Mouse (Mus musculus) neural tube, postnatal 0 days (tissue): ENCODE data around the gene Gimap4. TPM values are rescaled to one million over a fixed set of nuclear protein-coding genes. Genes with fewer than 3 reads are reported as not detected.

ENCODE experiments used
- polyA plus RNA-seq: library from polyadenylated mRNA; unstranded; fragments of >200 nt; fragmentation: Nextera tagmentation; extraction: Ambion mirVana; gene quantifications from 2 replicates; pipeline ENCODE4 v1.2.1, GENCODE M21; 2015

The Gimap4 gene
- 0.57 and 0.62 TPM in 2 replicates for polyA plus RNA-seq

GRCm38 (mm10) chr6:48684319-48684718, at the start of gene Gimap4:
Gimap4 (plus strand) TSS chr6:48684549.

DNA sequence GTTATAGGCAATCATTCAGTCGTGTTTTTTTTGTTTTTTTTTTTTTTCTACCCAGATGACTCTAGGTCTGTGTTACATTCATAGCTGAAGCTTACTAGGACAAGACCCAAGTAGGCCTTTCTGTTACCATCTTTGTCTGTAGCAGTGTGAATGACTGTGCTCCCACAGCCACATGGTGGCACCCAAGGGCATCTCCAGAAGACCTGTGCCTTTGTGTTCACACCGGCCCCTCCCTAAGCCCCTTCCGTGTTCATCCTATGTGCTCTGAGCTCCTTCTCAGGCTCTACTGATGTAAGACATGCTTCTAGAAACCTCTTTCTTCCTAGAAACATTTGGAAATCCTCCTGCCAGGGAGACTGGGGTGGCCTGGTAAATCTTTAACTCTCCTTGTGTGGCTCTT, 37.4 kb upstream of the Gimap4 start, which contains the start of gene Gimap8:
Gimap8 (plus strand) TSS at position 240 of the 400 bp plus-strand sequence.

DNA sequence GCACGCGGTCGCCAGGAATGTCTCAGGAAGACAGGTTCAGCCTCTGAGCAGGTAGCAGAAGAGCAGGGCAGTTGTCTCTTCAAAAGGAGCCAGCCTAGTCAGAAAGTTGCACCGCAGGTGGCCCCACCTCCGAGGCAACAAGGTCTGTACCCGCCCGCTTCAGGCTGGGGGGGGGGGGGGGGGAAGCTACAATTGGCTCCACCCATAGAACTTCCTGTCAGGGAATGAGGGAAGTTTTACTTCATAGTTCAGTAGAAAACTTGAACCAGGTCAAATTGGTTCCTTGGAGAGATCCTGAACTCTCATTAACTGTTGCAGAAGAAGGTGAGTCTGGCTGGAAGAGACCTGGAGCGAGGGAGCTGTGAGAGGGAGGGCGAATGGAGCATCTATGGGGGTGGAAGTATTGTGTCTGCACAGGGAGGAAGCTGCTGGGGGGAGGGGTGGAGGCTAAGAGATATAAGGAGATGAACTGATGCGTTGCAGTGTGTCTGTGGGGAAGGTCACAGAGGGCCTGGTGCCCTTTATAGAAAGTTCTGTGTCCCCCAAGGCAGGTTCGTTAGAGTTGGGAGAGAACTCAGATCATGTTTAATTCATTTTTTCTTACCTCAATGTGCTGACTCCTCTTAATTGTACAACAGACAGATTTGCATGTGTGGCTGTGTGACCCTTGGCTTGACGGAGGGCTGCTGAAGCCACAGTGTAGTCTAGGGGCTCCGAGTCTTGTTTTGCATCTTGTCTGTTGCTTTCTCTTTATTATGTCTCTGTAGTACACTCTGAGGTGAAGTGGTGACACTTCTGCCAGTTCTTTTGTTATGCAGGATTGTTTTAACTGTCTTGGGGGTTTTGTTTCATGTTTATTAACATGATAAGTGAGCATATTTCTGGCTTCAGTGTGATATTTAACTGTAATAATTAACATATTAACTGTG, 8.2 kb upstream of the Gimap4 start, which contains the start of gene Gimap9:
Gimap9 (plus strand) TSS at position 199 of the 929 bp plus-strand sequence.

GRCm38 (mm10) chr6:48718455-48718854, 34.1 kb downstream of the Gimap4 start, which contains the start of the genes Gm28053 and Gimap7:
Gm28053 (plus strand) TSS chr6:48718607.
Gimap7 (plus strand) TSS chr6:48718621.

DNA sequence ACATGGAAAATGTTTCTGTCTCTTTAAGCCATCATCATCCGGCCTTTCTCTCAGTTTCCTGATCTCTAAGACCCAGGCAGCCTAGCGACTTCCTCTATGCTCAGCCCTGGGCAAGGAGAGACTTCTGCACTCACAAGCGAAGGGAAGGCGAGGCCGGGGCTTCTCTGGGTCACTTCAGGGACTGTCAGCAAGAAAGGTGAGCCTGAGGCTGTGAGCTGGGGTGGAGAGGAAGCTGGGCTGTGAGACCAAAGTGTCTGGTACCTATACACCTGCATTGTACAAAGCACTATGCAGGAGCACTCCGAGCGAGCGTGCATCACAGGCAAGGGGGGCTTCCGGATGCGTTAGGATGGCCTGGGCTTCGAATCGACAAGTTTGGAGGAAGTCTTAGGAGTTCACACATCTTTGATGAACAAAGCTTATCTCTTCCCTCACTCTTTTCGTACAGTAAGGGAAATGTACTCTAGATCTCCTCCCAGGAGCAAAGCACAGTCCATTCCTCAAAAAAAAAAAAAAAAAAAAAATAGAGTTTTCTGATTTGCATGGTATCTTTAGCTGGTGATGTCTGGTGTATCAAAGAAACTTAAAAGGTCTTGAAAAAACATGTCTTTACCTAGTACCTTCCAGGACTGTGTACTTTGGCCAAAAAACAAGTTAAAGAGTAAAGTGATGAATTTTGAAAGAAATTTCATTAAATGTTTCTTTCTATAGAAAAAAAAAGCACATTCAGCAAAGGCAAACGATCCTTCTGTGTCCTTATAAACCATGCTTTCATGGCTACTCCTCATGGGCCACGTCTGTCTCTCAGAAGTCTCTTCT, 54.8 kb downstream of the Gimap4 start, which contains the start of gene Gimap1:
Gimap1 (plus strand) TSS at position 94 of the 819 bp plus-strand sequence.

Other genes starting within 250 kb of the Gimap4 start
- gene Zfp467, start 238.7 kb upstream of the Gimap4 start, polyA plus RNA-seq: 45.1 and 46.9 TPM in 2 replicates
- gene Sspo, start 236.3 kb upstream of the Gimap4 start, polyA plus RNA-seq: 0.17 and 0.27 TPM in 2 replicates
- 494 and 535 TPM in 2 replicates for gene Atp6v0e2, start 146.9 kb upstream of the Gimap4 start, polyA plus RNA-seq
- gene Lrrc61, start 129.8 kb upstream of the Gimap4 start, polyA plus RNA-seq: 15.0 and 15.1 TPM in 2 replicates
- 21.1 and 23.0 TPM in 2 replicates for gene Rarres2, start 111.8 kb upstream of the Gimap4 start, polyA plus RNA-seq
- not detected in 2 replicates for gene Gm45021, start 94.9 kb upstream of the Gimap4 start, polyA plus RNA-seq
- gene Repin1, start 90.7 kb upstream of the Gimap4 start, polyA plus RNA-seq: 33.1 and 38.6 TPM in 2 replicates
- gene Gm44965, start 90.6 kb upstream of the Gimap4 start, polyA plus RNA-seq: not detected in 2 replicates
- gene Zfp775, start 82.5 kb upstream of the Gimap4 start, polyA plus RNA-seq: 7.1 and 7.3 TPM in 2 replicates
- 38.7 and 38.8 TPM in 2 replicates for gene AI854703, start 57.8 kb upstream of the Gimap4 start, polyA plus RNA-seq
- 0.36 and 0.50 TPM in 2 replicates for gene Gimap8, start 37.3 kb upstream of the Gimap4 start, polyA plus RNA-seq
- 1.0 and 1.2 TPM in 2 replicates for gene Gimap9, start 8.4 kb upstream of the Gimap4 start, polyA plus RNA-seq
- gene Gimap6, start 23.7 kb downstream of the Gimap4 start, polyA plus RNA-seq: 5.7 and 6.9 TPM in 2 replicates
- 0.68 TPM in 1 of 2 replicates, not detected in the other for gene Gm28053, start 34.1 kb downstream of the Gimap4 start, polyA plus RNA-seq
- gene Gimap7, start 34.1 kb downstream of the Gimap4 start, polyA plus RNA-seq: not detected in 2 replicates
- gene Gimap1, start 54.5 kb downstream of the Gimap4 start, polyA plus RNA-seq: 5.9 and 8.2 TPM in 2 replicates
- gene Gimap5, start 61.6 kb downstream of the Gimap4 start, polyA plus RNA-seq: 1.7 and 2.2 TPM in 2 replicates
- gene Gimap3, start 86.3 kb downstream of the Gimap4 start, polyA plus RNA-seq: not detected in 2 replicates
- 85.7 and 92.0 TPM in 2 replicates for gene Tmem176a, start 156.4 kb downstream of the Gimap4 start, polyA plus RNA-seq
- 178 and 196 TPM in 2 replicates for gene Tmem176b, start 156.9 kb downstream of the Gimap4 start, polyA plus RNA-seq
- gene Aoc1, start 188.3 kb downstream of the Gimap4 start, polyA plus RNA-seq: not detected in 2 replicates
- gene 1600015I10Rik, start 245.3 kb downstream of the Gimap4 start, polyA plus RNA-seq: not detected in 2 replicates